Mouse (Mus musculus) spleen, adult 2 months (tissue): ENCODE data around the gene Gm49380.

Source experiments
- CTCF ChIP-seq: fragments of 200-500 bp; IDR thresholded peaks from 2 replicates; pipeline ENCODE4 v1.5.1; 2011; ENCODE audit warnings: mild to moderate bottlenecking, inconsistent platforms; ENCODE audit not compliant: insufficient read depth, insufficient read length, insufficient replicate concordance; ENCODE audit errors: extremely low read depth
- POLR2A ChIP-seq: fragments of 200-500 bp; IDR thresholded peaks from 2 replicates; pipeline ENCODE4 v1.6.1; 2011; ENCODE audit warnings: low read depth, low read length, inconsistent platforms

DNA sequence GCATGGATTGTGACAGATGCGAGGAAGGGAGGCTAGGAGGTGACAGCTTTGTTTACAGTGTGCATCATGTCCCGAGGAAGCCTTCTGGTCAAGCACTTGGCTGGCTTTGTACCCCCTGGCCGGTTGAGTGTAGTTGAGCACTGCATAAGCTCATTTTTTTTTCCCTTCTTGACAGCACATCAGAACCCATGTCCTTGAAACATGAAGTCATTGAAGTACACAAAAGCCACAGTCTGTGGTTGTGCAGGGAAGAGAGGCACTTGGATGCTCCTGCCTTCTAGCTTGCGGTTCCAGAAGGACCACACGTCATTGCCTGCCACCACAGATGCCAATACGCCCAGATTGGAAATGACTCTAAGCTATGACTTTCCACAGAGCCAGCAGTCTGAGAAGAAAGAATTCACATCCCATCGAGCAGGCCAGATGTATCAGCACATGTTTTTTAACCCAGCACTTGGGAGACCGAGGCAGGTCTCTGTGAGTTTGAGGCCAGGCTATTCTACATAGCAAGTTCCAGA is 6.7 kb upstream of the Gm49380 start:
- TF ChIP-seq POLR2A (no peak), CTCF (no peak)
